Mouse (Mus musculus) retina, postnatal 1 day (tissue): ENCODE results near the gene Hspa1l.
"Not testable (repeated sequence)": the region's sequence is repeated elsewhere in the genome, so short reads cannot be mapped to it uniquely, and the experiment has no call there.

Experiments
- DNase-seq: peaks from one replicate; pipeline ENCODE4 v3.0.0-alpha.2; 2012

Hspa1l gene

DNA sequence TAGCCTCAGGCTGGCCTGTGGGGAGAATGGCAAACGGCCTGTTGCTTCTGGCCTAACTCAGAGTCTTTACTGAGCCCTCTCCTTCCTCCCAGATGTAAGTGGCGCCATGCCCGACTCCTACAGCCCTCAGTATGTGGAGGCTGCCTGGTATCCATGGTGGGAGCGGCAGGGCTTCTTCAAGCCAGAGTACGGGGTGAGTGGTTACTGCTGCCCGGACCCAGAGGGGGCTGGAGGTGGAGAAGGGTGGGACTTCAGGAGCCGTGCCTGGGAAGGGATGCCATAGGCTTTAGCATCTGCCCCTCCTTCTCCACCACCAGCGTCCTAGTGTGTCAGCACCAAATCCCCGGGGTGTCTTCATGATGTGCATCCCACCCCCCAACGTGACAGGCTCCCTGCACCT, 32.7 kb downstream of the Hspa1l start:
- DNase-seq: no peak

DNA sequence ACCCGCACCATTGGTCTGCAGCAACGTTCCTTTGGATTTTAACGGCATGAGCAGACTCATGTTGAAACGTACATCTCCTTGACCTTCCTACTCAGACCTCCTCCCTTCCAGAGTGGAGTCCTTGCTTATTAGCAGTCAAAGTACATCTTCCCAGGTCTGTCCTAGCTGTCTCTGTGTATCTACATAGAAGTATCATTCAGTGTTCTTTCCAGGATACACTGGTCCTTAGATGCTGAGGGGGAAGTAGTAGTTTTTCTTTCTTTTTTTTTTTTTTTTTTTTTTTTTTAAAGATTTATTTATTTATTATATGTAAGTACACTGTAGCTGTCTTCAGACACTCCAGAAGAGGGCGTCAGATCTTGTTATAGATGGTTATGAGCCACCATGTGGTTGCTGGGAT, 33.4 kb downstream of the Hspa1l start:
- DNase-seq: not testable (repeated sequence)

DNA sequence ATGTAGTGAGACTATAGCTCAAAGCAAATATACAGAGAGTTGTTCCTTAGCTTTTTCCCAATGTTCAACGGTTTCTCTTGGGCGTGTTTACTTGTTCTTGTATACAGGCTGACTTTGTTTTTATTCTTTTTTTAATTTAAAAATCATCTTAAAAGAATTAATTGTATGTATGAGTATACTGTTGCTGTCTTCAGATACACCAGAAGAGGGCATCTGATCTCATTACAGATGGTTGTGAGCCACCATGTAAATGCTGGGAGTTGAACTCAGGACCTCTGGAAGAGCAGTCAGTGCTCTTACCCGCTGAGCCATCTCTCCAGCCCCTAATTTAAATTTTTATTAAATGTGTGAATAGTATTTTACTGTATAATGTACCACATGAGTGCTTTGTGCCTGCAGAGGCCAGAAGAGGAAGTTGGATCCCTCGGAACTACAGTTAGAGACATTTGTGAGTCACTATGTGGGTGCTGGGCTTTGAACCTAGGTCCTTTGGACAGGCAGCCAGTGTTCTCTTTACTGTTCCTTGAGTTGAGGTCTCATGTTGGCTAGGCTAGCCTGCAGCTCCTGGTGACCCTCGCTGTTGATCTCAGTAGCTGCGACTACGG, 35.0 kb downstream of the Hspa1l start:
- no peak for DNase-seq

DNA sequence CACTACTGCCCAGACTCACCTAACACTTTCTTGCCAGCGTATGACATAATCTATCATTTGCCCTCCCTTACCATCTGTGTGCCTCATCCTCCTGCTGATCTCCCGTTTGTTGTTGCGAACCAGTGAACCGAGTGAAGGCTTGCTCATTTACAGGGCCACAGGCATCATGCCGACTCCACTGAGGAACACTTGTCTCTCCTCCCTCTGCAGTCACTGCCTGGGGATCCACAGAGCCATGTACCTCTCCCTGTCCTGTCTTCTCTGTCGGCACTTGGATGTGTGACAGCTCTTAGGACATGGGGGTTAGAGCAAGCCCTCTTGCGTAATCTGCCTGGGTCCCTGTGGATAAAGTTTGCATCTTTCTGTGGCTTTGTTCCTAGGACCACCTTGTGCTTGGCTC, 37.1 kb downstream of the Hspa1l start:
- DNase-seq: no peak

DNA sequence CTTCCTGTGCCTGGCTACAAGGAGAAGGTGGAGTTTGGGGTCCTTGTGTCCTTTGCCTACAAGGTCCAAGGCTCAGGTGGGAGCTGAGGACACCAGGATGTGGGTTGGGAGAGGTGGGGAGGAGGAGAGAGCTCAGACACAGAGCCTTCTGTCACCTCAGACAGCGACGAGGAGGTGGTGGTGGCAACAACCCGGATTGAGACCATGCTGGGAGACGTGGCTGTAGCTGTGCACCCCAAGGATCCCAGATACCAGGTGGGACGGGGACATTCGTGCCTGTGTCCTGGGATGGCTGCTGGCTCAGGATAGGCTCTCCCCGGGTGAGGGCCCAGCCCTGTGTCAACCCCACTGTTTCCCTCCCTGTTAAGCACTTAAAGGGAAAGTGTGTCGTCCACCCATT, 38.9 kb downstream of the Hspa1l start:
- DNase-seq: no peak

DNA sequence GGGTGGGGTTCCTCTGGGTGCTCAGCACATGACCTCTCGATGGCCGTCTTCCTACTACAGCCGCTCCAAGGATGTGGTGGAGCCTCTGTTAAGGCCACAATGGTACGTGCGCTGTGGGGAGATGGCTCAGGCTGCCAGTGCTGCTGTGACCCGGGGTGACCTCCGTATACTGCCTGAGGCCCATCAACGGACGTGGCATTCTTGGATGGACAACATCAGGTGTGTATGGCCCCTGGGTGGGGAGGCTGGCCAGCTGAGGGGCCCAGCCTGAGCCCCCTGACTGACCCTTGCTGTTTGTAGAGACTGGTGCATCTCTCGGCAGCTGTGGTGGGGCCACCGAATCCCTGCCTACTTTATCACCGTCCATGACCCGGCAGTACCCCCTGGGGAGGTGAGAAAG, 39.9 kb downstream of the Hspa1l start:
- DNase-seq: no peak

DNA sequence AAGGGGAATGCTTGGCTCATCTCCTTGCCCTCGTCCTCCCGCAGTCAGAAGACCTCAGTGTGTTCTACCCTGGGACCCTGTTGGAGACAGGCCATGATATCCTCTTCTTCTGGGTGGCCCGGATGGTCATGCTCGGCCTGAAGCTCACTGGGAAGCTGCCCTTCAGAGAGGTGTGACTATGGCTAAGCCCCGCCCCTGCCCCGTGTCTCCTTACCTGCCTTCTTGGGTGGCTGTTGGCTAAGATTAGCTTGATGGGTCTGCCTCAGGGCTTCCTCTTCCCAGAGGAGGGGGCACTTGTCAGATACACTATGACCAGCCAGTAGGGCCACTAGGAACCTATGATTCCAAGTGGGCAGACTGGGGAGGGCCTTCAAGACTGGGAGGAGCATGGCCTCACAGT, 40.7 kb downstream of the Hspa1l start:
- no peak for DNase-seq

- DNase-seq: no peak
Observed at GRCm38 (mm10) chr17:35015296-35015695, 42.8 kb downstream of the Hspa1l start.

DNA sequence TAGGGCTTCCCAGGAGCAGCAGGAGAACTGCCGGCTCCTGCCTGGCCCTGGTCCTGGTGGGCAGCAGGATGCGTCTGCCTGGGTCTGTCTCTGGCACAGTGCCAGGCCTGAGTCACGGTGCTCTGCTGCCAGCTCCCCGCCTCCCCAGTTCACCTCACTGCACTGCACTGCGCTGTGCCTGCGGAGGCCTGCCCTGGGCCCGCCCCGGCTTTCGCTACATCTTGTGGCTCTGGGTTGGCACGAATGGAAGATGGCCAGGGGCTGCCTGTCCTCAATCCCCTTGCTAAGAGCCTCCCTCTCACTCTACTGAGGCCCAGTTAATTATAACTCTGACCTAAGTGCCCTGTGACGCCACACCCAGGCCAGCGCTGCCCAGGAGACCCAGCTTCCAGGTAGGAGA, 43.9 kb downstream of the Hspa1l start, which contains the start of gene Vwa7:
Gene Vwa7, plus strand, starts transcription at position 204 of the 400 bp plus-strand sequence.
- peak; percentile 70 for DNase-seq

GRCm38 (mm10) chr17:35016791-35017705, 44.5 kb downstream of the Hspa1l start:
- no peak for DNase-seq

DNA sequence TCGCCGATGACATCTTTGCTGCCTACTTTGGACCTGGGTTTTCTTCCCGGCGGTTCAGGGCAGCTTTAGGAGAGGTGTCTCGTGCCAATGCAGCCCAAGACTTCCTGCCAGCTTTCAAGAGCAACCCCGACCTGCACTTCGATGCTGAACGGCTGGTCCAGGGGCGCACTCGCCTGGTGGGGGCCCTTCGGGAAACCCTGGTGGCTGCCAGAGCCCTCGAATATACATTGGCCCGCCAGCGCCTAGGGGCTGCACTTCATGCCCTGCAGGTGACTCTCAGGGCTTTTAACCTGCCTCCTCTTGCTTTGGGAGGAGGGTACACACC, 45.2 kb downstream of the Hspa1l start:
- no peak for DNase-seq

DNA sequence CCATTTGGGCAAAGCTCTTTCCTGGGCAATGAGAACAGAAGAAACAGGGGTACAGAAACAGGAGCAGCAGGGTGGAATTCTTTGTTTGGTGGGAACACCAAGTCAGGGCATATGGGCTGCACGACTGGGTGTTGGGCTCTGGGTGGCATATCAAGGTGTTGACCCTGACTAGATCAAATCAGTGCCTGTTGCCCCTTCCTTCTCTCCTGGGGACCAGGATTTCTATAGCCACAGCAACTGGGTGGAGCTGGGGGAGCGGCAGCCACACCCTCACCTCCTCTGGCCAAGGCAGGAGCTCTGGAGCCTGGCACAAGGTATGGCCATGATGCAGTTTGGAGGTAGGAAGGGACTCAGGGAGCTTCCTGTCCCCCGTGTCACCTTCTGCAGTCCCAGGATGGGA, 45.7 kb downstream of the Hspa1l start:
- no peak for DNase-seq

DNA sequence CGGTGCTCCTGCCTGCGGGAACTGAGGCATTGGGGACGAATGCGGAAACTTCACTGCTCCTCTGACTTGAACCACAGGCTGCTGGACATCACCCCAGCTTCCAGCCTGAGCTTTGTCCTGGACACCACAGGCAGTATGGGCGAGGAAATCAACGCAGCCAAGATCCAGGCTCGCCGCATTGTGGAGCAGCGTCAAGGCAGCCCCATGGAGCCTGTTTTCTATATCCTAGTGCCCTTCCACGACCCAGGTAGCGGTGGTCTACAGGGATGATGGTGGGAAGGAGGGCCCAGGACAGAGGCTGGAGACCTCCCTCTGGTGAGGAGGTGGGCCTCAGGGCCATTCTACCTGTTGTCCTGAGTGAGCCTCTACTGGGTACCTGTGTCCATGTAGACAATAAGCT, 47.4 kb downstream of the Hspa1l start:
- DNase-seq: no peak

GRCm38 (mm10) chr17:35020551-35020950, 48.0 kb downstream of the Hspa1l start:
- no peak for DNase-seq

- DNase-seq: peak; percentile 94
Observed at GRCm38 (mm10) chr17:35021163-35021808, 48.8 kb downstream of the Hspa1l start.

- no peak for DNase-seq
Observed at GRCm38 (mm10) chr17:35021842-35022477, 49.5 kb downstream of the Hspa1l start.

DNA sequence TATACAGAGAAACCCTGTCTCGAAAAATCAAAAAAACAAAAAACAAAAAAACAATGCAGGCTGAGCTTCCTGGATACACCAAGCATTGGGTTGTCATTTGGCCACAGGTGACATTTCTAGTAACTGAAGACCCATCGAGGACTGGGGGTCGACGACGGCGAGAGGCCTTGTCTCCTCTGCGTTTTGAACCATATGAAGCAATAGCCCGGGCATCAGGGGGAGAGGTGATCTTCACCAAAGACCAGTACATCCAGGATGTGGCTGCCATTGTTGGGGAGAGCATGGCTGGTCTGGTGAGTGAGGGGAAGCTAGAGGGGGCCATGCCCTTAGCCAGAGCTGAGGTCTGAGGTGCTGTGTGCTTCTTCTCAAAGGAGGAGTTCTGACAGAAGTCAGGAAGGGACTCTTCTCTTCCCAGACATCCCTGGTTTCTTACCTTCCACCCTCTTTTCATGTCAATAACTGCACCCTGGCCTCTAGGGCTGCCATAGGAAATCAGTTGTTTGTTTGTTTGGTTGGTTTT, 50.1 kb downstream of the Hspa1l start:
- DNase-seq: no peak

- no peak for DNase-seq
Observed at GRCm38 (mm10) chr17:35023221-35023620, 50.7 kb downstream of the Hspa1l start.

- DNase-seq: no peak
Observed at GRCm38 (mm10) chr17:35023756-35024155, 51.3 kb downstream of the Hspa1l start.

- no peak for DNase-seq
Observed at GRCm38 (mm10) chr17:35024261-35024660, 51.8 kb downstream of the Hspa1l start.

- no peak for DNase-seq
Observed at GRCm38 (mm10) chr17:35024691-35025488, 52.4 kb downstream of the Hspa1l start.

GRCm38 (mm10) chr17:35026206-35026605, 53.7 kb downstream of the Hspa1l start:
- no peak for DNase-seq
